Mouse (Mus musculus): ENCODE measurements around the gene Vgll2. TPM values are rescaled to one million over a fixed set of nuclear protein-coding genes. Genes with fewer than 3 reads are reported as not detected.

Gene Vgll2
- 0.19 and 0.40 TPM in 2 replicates for polyA plus RNA-seq (2015; fragmentation: Nextera tagmentation; extraction: Ambion mirVana)

DNA sequence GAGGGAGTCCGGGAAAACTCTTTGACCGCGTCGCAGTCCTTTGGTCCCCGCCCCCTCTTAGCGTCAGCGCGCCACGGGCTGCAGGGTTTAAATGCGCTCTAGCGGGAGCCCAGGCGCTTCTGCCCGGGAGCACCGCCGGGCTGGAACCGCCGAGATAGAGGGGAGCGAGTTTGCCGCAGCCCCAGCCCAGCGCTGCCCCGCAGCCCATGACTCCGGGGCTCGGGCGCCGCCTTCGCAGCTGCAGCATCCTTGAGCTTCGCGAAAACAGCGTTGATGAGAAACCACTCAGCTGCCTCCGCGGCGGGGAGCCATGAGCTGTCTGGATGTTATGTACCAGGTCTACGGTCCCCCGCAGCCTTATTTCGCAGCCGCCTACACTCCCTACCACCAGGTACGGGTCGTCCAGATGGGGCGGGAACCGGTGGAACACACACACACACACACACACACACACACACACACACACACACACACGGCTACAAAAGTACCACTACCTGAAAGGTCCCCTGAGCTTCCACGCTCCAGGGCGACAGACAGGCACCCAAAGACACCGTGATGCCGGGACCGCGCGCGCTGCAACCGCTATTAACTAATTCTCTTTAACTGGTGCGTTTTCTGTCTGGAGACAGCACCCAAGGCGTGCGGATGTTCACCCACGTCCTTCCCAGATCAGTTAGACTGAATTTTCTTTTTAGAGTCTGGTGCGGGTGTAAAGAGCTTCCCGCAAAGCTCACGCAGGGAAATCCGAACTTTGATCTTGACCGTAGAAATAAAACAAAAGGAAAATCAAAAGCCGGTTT lies at the start of gene Vgll2:
Vgll2 (plus strand) TSS at position 90 of the 800 bp plus-strand sequence.
- no peak for DNase-seq (ENCODE audit: low spot score)

DNA sequence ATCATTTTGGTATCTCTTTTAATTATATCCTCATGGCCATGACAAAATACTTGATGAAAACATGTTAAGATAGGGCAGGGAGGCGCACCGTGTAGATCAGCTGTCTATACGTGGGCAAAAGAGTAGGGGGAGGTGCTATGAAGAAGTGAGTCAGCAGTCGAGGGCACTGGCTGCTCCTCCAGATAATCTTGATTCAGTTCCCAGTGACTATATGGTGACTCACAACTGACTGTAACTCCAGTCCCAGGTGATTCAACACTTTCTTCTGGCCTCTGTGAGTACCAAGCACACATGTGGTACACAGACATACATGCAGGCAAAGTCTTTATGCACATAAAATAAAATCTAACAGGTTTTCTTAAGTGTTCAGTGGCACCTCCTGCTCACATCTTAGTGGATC lies 47.2 kb upstream of the Vgll2 start:
- DNase-seq (ENCODE audit: low spot score): no peak

DNA sequence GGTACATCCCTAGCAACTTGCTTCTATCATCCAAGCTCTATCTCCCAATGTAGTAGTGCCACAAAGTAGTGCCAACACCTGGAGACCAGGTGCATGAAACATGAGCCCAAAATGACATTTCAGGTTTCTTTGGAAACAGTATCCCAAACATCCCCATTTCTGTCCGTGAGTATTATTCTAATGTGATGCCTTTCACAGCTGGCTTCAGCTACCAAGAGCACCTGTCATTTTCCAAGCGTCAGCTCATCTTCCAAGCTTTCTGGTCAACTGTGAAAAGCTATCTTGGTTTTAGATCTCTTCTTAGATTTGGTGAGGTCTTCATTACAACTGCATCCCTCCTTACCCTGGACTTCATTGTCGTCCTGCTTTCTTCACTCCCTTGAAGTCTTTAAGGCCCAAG lies 46.7 kb upstream of the Vgll2 start:
- no peak for DNase-seq (ENCODE audit: low spot score)

DNA sequence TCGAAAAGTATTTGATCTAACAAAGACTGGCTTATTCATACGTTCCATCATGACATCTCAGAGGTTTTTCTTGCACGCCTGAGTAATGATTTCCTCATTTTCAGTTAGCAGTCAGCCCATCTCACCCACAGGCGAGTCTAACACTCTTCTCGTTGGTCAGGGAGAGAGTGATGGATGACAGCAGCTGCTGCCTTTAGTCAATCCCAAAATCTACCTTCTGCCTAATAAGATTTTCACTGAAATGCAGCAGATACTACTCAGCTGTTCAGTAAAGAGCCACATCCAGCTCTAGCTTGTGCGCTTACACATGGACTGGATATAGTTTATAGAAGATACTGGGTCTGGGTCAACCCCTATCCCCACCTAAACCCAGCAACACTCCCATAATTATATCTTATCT lies 40.7 kb upstream of the Vgll2 start:
- DNase-seq (ENCODE audit: low spot score): no peak

DNA sequence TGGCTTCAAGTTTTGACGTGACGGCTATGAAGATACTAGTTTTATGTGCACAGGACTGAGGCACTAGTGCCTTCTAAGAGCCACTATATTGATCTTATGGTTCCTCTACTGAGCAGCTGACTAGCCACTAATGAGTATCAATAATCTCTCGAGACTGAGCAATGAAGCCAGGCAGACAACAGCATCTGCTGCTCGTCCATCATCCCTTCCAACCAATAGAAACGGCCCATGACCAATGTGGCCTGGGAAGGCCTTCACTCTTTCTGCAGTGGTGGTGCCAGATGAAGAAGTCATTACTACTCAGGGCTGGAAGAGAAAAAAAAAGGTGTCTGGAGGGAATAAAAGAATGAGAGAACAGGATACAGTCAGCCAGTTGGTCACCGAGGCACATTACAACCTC lies 39.9 kb upstream of the Vgll2 start:
- no peak for DNase-seq (ENCODE audit: low spot score)

DNA sequence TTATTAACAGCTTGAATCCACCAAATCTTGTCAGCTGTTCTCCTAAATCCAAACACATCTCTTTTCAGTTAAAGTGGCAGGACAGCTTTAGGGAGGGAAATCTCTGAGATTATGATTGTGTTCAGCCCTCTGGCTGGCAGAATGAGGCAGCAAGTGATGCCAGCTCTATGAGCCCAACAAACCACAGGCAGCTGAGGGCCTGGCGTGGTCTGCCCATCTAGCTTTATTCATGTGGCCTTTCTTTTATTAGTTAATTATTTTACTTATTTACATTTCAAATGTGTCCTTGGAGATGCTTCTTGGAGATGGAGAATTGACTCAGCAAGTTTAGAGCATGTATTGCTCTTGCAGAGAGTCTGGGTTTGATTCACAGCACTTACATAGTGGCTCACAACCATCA lies 3.8 kb upstream of the Vgll2 start:
- DNase-seq (ENCODE audit: low spot score): no peak

DNA sequence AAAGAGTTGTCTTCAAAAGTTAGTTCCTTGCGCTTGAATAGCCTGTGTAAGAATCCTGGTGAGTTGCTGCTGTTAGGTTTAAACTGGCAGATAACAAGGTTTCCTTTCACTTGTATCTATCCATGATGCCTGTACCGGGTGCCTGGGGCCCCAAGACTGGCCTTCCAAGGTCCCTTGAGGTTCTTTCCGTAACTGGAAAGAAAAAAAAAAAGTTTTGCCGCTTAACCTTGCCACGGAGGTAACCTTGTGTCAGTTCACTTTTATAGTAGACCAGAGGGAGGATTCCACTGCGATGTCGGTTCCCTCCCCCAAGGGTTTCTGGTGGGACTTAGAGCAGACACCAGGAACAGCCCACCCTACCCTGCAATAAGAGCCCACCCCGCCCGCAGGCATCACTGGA lies 1.1 kb upstream of the Vgll2 start:
- DNase-seq (ENCODE audit: low spot score): no peak

DNA sequence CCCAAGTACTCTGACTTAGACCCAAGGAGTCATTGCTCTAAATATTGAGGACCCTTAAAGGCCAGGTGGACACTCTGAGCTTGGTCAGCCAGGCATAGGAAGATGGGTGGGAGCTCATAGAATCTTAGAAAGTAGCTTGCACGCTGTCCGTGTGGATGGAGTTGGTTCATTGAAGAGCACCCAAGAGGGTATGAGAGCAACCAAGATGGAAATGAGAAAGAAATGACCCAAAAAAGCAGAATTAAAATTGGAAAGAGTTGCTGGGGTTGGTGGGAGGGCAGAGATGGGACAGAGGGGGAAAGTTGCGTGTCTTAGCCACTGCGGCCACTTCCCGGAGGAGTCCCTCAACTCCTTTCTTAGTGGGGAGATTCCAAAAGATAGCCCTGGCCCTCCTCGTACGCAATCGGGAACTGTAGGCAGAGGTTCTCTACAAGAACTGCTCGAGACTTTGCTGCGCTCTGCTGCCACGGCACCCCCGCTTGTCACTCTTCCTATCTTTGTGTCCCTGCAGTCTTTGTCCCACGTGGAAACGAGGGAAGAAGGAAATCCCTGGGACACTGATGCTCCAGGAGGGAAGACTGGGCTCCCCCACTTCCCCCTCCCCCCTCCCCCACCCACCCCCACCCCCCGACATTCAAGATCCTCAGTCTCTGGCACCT lies 437 bp upstream of the Vgll2 start:
- no peak for DNase-seq (ENCODE audit: low spot score)

DNA sequence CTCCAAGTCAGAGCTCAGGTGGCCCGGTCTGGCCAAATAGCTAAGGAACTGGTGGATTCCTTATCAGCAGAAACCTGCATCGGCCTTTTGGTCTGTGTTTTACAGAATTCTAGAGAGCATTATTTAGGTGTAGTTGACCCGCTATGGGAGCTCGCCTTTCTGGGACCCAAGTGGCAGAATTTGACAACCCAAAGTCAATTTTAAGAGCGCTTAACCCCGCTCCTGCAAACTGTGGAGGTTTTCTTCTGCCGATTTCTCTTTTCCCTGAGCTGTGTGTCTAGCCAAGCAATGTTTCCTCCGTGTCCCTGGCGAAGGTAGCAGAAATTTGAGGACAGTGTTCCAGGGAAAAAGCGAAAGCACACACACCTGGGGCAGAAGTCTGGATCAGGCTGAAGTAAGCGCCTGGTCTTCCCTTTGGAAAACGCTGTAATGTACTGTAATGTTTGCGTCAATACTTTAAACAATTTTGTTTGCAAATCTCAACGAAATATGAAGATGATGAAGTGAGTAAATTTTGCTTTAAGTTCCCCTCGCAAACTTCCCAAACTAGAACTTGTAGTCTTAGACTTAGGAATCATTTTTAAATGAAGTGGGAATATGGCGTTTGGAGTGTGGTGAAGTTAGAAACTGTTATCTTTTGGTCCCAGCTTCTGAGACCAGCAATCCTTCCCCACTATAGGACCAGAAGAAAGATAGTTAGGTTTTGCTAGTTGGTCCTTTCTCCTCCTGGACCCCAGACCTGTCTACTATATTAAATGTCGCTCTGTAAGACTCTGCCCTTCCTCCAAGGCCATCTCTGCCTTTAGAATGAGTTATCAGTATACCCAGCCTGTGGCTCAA lies 1.1 kb downstream of the Vgll2 start:
- no peak for DNase-seq (ENCODE audit: low spot score)

DNA sequence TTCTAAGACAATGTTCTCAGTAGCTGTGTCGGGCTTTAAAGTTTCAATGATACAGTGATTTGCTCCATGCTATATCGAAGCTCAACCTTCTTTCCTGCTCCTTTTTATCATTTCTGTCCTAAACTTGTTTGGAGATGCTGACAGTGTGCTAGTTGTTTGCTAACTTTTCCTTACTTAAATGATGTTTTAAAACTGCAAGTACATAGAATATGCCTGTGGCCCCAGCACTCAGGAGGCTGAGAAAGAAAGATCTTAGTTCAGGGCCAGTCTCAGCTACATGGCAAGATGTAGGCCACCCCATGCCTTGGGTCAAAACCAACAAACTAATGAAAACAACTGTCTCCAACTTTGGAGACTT lies 1.7 kb downstream of the Vgll2 start:
- no peak for DNase-seq (ENCODE audit: low spot score)

DNA sequence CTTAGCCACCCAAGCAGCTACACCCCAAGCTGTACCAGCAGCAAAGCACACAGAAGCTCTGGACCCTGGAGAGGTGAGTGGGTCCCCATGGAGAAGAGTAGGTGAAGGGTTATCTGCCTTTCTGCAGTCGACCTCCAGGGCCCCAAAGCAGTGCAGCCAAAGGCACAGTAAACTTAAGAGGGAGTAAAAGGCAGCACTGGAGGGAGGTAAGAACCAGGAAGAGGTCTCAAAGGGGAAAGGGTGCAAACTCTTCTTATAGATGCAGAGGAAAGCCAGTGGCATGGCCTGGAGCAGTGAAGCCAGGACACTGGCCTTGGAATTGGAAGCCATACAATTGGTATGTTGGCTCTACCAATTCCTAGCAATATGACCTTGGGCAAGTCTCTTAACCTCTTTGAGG lies 3.0 kb downstream of the Vgll2 start:
- DNase-seq (ENCODE audit: low spot score): no peak

DNA sequence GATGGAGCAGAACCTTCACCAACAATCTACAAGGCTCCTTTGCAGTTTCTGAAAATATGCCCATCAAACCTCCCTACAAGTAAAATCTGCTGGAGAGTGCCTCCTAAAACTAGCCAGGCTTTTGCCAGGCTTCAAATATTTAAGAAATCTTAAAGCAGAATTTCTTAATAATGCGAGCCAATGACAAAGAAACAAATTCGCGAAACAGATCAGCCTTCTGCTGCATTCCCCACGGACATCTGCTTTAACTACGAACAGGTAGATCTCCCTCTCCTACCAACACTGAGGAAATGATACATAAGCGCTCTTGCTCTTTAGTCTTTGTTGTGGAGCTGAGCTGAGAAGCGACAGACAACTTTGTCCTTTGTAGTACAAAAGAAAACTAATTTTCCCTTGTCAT lies 3.5 kb downstream of the Vgll2 start:
- no peak for DNase-seq (ENCODE audit: low spot score)

DNA sequence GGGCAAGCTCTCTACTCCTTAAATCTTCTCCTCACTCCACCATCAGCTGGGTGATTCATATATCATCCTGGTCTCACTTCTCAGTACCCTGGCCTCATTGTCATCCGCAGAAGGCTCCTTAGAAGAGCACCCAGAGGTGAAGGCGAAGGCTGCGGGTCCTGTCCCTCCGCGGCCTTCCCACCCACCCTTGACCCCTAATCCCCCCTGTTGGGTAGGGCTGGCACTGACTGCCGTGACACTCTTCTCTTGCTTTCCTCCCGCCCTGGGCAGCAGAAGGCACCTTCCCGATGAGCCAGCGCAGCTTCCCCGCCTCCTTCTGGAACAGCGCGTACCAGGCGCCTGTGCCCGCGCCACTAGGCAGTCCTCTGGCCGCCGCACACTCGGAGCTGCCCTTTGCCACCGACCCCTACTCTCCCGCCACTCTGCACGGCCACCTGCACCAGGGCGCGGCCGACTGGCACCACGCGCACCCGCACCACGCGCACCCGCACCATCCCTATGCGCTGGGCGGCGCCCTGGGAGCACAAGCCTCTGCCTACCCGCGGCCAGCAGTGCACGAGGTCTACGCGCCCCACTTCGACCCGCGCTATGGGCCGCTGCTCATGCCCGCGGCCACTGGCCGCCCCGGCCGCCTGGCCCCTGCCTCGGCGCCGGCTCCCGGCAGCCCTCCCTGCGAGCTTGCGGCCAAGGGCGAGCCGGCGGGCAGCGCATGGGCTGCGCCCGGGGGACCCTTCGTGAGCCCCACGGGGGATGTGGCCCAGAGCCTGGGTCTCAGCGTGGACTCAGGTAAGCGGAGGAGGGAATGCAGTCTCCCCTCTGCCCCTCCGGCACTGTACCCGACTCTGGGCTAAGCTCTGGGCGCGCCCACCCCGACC lies 5.1 kb downstream of the Vgll2 start:
- no peak for DNase-seq (ENCODE audit: low spot score)

DNA sequence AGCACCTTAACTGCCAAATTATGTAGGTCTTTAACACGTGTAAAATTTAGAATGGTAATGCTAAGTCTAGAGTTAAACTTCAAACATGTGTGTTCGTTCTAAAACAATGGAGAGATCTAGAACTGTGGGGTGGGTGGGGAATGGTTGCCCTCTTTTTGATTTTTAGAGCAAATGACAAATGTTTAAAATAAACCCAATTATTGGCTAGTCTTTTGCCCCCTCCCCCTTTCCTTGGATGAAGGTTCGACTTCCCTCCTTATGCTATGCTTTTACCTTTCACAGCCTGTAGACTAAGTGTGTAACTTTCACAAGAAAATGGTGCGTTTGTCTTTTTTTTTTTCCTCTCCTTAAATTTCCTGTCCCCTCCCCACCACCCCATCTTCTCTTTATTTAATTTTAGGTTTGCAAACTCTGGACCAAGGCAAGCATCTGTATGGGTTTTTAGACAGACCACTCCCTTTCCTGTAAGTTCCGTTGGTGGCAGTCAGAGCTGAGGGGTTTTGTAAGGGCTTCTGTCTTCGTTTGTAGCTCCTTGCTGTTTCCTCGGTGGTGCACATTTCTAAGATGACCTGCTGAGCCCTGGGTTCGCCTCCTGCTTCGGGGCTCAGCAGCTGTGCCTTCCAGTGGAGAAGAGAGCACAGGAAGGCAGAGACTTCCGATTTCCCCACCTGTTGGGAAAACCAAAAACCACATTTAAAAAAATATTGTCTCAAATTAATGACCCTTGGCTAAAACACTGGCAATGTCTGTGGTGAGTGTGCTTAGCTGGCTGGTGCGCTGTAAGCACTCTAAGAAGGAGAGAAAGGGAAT lies 6.5 kb downstream of the Vgll2 start:
- DNase-seq (ENCODE audit: low spot score): no peak

DNA sequence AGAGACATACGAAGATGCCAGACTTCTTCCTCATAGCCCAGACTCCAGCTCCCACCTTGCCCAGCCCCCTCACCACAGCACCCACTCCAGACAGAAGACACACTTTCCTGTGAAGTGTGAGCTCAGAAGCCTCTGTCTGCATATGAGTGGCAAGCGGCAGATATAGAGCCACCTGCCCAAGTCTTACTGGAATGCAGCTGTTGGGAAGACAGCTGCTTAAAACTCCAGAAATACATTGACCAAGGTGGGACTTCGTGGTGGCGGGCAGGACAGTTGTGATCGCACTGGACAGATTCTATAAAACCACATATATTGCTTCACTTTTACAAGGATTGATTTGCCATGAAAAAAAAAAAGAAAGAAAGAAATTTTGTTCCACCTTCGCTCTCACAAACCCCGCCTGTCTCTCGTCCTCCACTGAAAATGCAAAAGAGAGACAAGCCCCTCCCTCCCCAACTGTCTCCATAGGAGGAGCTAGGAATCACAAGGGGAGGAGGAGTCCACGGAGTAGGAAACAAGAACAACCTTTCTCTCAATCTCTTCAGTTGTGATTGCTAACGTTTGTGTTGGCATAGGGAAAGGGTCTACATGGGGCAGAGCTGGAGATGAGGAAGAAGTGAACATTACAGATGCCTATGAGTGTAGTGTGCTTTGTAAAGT lies 7.2 kb downstream of the Vgll2 start:
- no peak for DNase-seq (ENCODE audit: low spot score)

DNA sequence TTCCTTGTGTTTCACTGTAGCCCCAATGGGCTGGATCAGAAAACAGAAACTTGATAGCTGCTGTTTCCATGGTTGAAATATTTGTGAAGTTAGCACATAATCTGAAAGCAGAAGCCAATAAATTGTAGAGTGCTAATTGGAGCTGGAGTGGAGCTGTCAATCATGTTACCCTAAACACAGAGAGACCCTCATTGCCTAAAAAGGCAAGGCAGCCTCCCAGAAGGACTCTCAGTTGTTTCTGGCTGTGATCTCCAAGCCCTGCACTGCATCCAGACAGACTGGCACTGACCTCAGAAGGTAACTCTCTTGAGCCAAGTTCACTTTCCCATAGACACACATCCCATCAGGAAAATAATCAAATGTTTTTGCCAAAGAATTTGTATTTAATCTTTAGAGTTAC lies 11.4 kb downstream of the Vgll2 start:
- no peak for DNase-seq (ENCODE audit: low spot score)

DNA sequence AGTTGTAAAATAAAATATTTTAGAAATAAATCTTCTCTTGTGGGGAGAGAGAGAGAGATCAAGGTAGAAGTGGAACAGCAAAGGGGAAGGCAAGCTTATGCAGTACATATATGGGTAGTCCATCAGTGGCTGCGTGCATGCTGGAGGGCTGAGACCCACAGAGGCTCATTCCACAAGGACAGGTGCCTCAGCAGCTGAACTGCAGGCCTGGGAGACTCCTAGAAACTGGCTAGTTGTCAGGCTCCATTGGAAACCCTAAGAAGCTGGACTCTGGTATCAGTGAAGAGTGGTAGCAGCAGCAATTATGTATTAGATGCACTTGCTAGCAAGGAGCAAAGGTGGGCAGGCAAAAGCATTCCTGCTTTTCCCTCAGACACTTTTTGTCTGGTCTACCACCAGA lies 17.1 kb downstream of the Vgll2 start:
- DNase-seq (ENCODE audit: low spot score): no peak

DNA sequence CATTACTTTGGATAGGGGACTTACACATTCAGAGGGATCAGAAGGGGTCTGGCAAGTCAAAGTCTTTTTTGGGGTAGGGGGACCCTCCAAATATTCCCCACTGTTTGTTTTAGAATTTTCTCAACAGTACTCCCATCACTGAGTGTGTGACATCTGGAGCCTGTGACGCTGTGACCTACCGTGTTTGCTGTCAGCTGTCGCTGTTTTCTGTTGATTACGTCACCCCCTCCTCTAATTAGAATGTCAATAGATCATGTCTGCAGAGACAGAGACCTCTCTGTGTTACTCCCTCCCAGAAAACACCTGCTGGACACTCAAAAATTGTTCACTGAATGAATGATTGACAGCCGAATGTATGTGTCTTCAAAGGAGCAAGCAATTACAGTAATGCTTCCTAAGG lies 20.8 kb downstream of the Vgll2 start:
- DNase-seq (ENCODE audit: low spot score): no peak

DNA sequence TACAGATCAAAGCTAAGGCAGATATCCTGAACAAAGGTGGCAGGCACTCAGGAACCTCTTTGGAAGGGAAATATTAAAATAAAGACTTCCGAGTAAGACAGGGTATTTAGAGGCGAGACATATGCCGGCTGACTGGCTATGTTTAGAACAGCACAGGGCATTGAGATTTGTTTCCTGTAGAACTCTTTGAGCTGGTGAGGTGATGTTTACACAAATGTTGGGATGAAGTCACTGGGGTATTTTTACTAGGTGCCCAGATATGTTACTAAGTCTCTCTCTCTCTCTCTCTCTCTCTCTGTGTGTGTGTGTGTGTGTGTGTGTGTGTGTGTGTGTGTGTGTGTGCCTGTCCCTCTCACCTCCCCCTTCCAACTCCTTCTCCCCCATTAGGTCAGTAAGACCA lies 26.0 kb downstream of the Vgll2 start:
- no peak for DNase-seq (ENCODE audit: low spot score)

DNA sequence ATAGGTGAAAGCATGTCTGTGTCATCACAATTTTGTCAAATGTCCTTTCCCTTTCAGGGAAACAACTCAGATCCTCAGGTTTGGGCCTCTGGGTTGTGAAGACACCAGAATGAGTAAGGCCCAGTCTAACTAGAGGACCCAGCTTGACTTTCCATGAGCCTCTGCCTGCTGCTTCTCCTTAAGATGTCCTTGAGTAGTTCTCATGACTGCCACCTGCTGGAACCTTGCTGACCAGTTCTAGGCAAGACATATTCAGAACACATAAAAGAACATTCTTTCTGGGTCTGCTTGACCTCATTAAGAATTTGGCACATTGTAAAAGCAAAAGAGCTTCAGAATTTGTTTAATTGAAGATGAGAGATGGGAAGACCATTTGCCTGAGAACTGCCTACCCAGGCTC lies 50.2 kb downstream of the Vgll2 start:
- peak; percentile 2 for DNase-seq (ENCODE audit: low spot score)

All from thymus, postnatal 0 days (tissue).